In genomic region chr14:105922874-105923273, GRCm38 (mm10) we compare ENCODE assay signal across 9 mouse cellular contexts. TPM values are rescaled to one million over a fixed set of nuclear protein-coding genes. Genes with fewer than 3 reads are reported as not detected.
A peak's percentile ranks its signal among the peaks of the same experiment; 100 is the strongest.
DNase-seq lines count a peak whose midpoint lies in the region; ATAC-seq and TF ChIP-seq lines count a peak whose summit lies in the region.
"Had no signal": no experiment of that assay in that cellular context is flagged by ENCODE, and none has a peak within 500 bp of the region (broad histone marks: within the 10 kb centered on the region; RNA-seq: fewer than 3 reads in every experiment).

No protein-coding gene starts in this region.

- no peak overlapping the region for H3K9ac ChIP-seq in kidney, embryonic 14.5 days (ENCODE audit: low read depth, low read length)
- no peak overlapping the region for H3K9ac ChIP-seq in heart, embryonic 15.5 days
- H3K9ac ChIP-seq: limb, embryonic 12.5 days had no signal

- 5% methylated on average over 8 of the region's 8 CpGs for WGBS in kidney, embryonic 14.5 days
- WGBS in heart, embryonic 15.5 days = 12% methylated on average over 8 of the region's 8 CpGs

- peak; percentile 25; the same call in 1 of the 2 replicates for ATAC-seq in kidney, embryonic 14.5 days (ENCODE audit: low FRiP score, low TSS enrichment)
- peak; percentile 84 for ATAC-seq in Patski
- no peak for ATAC-seq in heart, embryonic 15.5 days (replicated peaks; ENCODE audit: insufficient number of reproducible peaks, insufficient read depth, low FRiP score, low read depth)
- peak; percentile 44 for ATAC-seq in megakaryocyte-erythroid progenitor cell, adult 5-6 weeks (replicated peaks; ENCODE audit: low FRiP score, low TSS enrichment, poor library complexity, severe bottlenecking)

- peaks cover 14% of the 10 kb centered on the region for H3K4me1 ChIP-seq in kidney, embryonic 14.5 days (ENCODE audit: control insufficient read depth, insufficient read depth, low read length)
- peaks cover 21% of the 10 kb centered on the region for H3K4me1 ChIP-seq in heart, embryonic 15.5 days (replicated peaks)

- H3K27me3 ChIP-seq in kidney, embryonic 14.5 days (ENCODE audit: control insufficient read depth, insufficient read depth, low read length) = no peaks in the 10 kb centered on the region
- H3K27me3 ChIP-seq in Patski = no peaks in the 10 kb centered on the region
- H3K27me3 ChIP-seq in heart, embryonic 15.5 days = no peaks in the 10 kb centered on the region
- H3K27me3 ChIP-seq: limb, embryonic 12.5 days had no signal

- POLR2A ChIA-PET in Patski (lab: Charles Lee) = no interaction called here

- H3K27ac ChIP-seq in kidney, embryonic 14.5 days (ENCODE audit: low read depth, low read length) = peak overlapping the region; percentile 49
- H3K27ac ChIP-seq in heart, embryonic 15.5 days = peak overlapping the region; percentile 20
- H3K27ac ChIP-seq: limb, embryonic 12.5 days had no signal

- no peaks in the 10 kb centered on the region for H3K36me3 ChIP-seq in kidney, embryonic 14.5 days (ENCODE audit: control insufficient read depth, insufficient read depth, low read length)
- no peaks in the 10 kb centered on the region for H3K36me3 ChIP-seq in heart, embryonic 15.5 days
- H3K36me3 ChIP-seq: limb, embryonic 12.5 days had no signal

- no peak for DNase-seq in kidney, postnatal 14 days
- peak; percentile 37 for DNase-seq in Patski (ENCODE audit: low read depth, low spot score)
- no peak for DNase-seq in gastrocnemius, postnatal 25 days
- no peak for DNase-seq in spleen, postnatal 36 days (ENCODE audit: low spot score in 2 of 2)
- no peak for DNase-seq in gastrocnemius, postnatal 10 days

- no peak overlapping the region for H3K4me3 ChIP-seq in kidney, embryonic 14.5 days (ENCODE audit: low read length)
- no peak overlapping the region for H3K4me3 ChIP-seq in heart, embryonic 15.5 days
- H3K4me3 ChIP-seq: limb, embryonic 12.5 days had no signal

- no peaks in the 10 kb centered on the region for H3K9me3 ChIP-seq in kidney, embryonic 14.5 days (ENCODE audit: control insufficient read depth, low read length)
- H3K9me3 ChIP-seq in heart, embryonic 15.5 days (replicated peaks) = no peaks in the 10 kb centered on the region
- H3K9me3 ChIP-seq: limb, embryonic 12.5 days had no signal

- in situ Hi-C loops in Patski (cut with MboI; ENCODE audit: low pct_unique_long_range_greater_than_20kb) = loop anchor here (25.0 kb wide), 1 partner anchor 589 kb away; no protein-coding TSS in a partner anchor

- no peak for TF ChIP-seq CTCF in Patski (IDR thresholded peaks at IDR 0.05)

- no peak overlapping the region for H3K4me2 ChIP-seq in kidney, embryonic 14.5 days (replicated peaks; ENCODE audit: low read depth, low read length)
- H3K4me2 ChIP-seq in heart, embryonic 15.5 days = no peak overlapping the region
- H3K4me2 ChIP-seq: limb, embryonic 12.5 days had no signal

- CTCF ChIA-PET in Patski (lab: Charles Lee) = no interaction called here

RNA-seq across cellular contexts. Expression of gene Spry2, which starts 26.3 kb away (rescaled TPM):
- 56.3 and 77.5 TPM in 2 replicates for polyA plus RNA-seq in kidney, embryonic 14.5 days (2014; fragmentation: Nextera tagmentation; extraction: Ambion mirVana)
- polyA plus RNA-seq in Patski (2021) = 42.2 TPM
- 43.2 and 72.3 TPM in 2 replicates for polyA plus RNA-seq in heart, embryonic 15.5 days (2015; fragmentation: Nextera tagmentation; extraction: Ambion mirVana)
- 4.5 and 5.1 TPM in 2 replicates for total RNA-seq in megakaryocyte-erythroid progenitor cell, adult 5-6 weeks (2014; fragmentation: Nextera tagmentation)
- 4.7 and 7.1 TPM in 2 replicates for total RNA-seq in megakaryocyte-erythroid progenitor cell, adult 5-6 weeks (2017)
- 10 to 100 TPM; 19.8 to 20.1 TPM for total RNA-seq in gastrocnemius, postnatal 25 days (2021)
- 10 to 100 TPM; 41.7 to 44.5 TPM for total RNA-seq in gastrocnemius, postnatal 10 days (2021)
